Mouse (Mus musculus): Measurements from ENCODE around the gene Olfr1287. TPM values are rescaled to one million over a fixed set of nuclear protein-coding genes. Genes with fewer than 3 reads are reported as not detected.

Gene Olfr1287
- not detected in 4 replicates for total RNA-seq (2023)

DNA sequence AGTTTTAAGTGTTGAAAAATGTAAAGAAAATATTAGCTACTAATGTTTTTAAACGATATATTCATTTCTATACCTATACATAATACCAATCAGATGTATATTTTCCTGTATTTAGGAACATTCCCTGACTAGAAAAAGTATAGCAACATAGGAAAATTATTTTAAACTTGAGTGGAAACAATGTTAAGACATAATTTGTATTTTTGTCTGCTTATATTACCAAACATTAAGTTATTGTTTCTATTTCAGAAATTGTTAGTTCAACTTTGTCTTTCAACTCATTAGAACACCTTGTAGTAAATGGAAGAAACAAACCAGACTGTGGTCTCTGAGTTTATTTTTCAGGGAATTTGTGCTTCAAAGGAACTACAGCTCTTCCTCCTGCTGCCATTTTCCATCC is at the start of gene Olfr1287:
TSS of gene Olfr1287 (plus strand) at position 301 of the 400 bp plus-strand sequence.

DNA sequence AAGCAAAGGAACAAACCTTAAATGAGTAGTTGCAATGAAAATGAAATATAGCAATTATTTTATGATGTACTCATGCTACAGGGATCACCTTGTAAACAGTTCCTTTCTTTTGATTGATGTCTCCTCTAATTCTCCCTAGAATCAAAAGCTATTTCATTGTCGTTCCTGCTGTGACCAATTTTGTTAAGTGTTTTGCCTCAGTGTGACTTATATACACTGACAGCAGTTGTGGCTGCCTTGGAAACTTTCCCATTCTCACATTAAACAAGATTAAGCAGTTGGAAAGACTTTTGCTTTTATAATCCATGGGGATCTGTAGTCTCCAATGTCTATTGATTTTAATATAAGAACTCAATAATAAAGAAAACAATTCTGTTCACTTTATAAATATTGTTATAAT is 26.0 kb upstream of the Olfr1287 start, which contains the start of gene Olfr1286:
TSS of gene Olfr1286 (minus strand) at position 185 of the 400 bp plus-strand sequence.

DNA sequence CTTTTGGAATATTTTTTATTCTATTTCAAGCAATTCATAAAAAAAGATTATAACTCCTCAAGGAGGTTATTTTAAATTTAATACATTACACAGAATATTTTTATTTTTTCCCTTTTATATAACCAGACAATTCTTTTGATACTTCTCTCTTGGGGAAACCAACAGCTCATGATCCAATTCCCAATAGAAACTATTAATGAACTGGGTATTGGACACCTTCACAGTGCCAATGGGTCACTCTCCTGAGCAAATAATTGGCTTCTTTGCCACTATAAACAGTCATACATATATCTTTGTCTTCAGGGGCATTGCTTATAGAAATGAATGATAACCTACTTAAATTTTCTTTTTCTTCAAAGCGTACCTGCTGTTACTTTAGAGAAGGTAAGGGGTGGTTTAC is 24.9 kb downstream of the Olfr1287 start, which contains the start of gene Olfr1288:
TSS of gene Olfr1288 (plus strand) at position 301 of the 400 bp plus-strand sequence.

DNA sequence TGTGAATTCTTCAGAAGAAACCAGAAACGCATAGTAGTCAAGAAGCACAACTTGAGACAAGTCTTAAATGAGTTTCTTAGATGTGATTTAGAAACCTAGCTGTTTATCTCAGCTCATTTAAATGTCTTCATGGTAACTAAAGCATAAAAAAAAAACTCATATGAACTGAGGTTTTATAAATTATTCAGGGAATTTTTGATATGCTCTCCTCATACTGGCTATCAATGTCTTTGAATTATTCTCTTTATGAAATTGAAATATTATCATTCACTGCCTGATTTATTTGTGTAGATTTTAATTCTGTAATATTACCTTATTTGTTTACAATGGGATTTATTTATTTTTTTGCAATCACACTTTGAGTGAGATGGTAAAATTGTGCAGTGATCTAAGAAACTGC is 31.6 kb downstream of the Olfr1287 start, which contains the start of gene Olfr1289:
TSS of gene Olfr1289 (plus strand) at position 301 of the 400 bp plus-strand sequence.

DNA sequence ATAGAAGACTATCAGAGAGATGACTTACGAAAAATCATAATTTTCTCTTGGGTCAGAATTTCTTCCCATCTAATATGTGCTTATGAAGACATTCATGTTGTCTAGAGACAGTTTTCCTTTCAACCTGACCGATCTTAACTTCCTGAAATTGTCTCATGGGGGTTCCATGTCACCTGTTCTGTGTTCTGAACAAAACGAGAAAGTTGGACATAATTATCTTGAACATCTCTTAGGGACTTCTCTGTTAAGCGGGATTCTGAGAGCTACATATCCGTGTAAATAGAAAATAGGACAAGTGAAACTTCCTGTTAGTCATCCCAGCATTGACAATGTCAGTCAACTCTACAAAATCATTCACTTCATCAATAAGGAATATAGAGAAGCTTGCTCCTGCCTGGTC is 44.8 kb downstream of the Olfr1287 start, which contains the start of gene Olfr1290:
TSS of gene Olfr1290 (minus strand) at position 101 of the 400 bp plus-strand sequence.

DNA sequence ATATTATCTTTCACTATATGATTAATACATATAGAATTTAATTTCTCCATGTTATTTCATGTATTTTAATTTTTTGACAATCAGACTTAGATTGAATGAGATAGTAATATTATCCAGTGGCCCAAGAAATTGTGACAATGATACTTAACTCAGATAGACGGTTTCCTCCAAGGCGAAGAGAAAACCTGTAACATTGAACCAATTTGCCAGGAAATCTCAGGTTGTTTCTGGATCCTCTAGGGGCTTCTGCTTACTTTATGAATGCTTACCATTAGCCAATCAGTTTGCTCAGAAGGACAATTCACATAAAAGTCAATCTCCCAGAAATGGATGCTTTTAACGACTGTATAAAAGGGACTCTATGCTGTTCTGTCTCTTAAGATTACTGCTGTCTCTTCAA is 47.9 kb downstream of the Olfr1287 start, which contains the start of gene Olfr1291-ps1:
TSS of gene Olfr1291-ps1 (plus strand) at position 301 of the 400 bp plus-strand sequence.

Other genes starting within 250 kb of the Olfr1287 start
- gene 4930430A15Rik, start 219.5 kb upstream of the Olfr1287 start, total RNA-seq (2023) = not detected in 4 replicates
- gene Olfr1275, start 213.9 kb upstream of the Olfr1287 start, total RNA-seq (2023) = not detected in 4 replicates
- not detected in 4 replicates for gene Olfr1276, start 194.6 kb upstream of the Olfr1287 start, total RNA-seq (2023)
- not detected in 4 replicates for gene Olfr1277, start 175.0 kb upstream of the Olfr1287 start, total RNA-seq (2023)
- not detected in 4 replicates for gene Olfr1278, start 159.0 kb upstream of the Olfr1287 start, total RNA-seq (2023)
- not detected in 4 replicates for gene Olfr1279, start 148.5 kb upstream of the Olfr1287 start, total RNA-seq (2023)
- not detected in 4 replicates for gene Olfr1280, start 135.1 kb upstream of the Olfr1287 start, total RNA-seq (2023)
- gene Olfr1281, start 122.6 kb upstream of the Olfr1287 start, total RNA-seq (2023) = not detected in 4 replicates
- gene Olfr1282, start 113.1 kb upstream of the Olfr1287 start, total RNA-seq (2023) = not detected in 4 replicates
- gene Olfr1283, start 82.4 kb upstream of the Olfr1287 start, total RNA-seq (2023) = not detected in 4 replicates
- gene Olfr1284, start 73.6 kb upstream of the Olfr1287 start, total RNA-seq (2023) = not detected in 4 replicates
- not detected in 4 replicates for gene Olfr1286, start 26.0 kb upstream of the Olfr1287 start, total RNA-seq (2023)
- not detected in 4 replicates for gene Olfr1288, start 25.0 kb downstream of the Olfr1287 start, total RNA-seq (2023)
- not detected in 4 replicates for gene Olfr1289, start 31.7 kb downstream of the Olfr1287 start, total RNA-seq (2023)
- gene Olfr1290, start 44.7 kb downstream of the Olfr1287 start, total RNA-seq (2023) = not detected in 4 replicates
- gene Olfr1291-ps1, start 48.0 kb downstream of the Olfr1287 start, total RNA-seq (2023) = not detected in 4 replicates
- gene Olfr1293-ps, start 76.1 kb downstream of the Olfr1287 start, total RNA-seq (2023) = not detected in 4 replicates
- not detected in 4 replicates for gene Olfr1294, start 91.1 kb downstream of the Olfr1287 start, total RNA-seq (2023)
- gene Olfr1295, start 120.5 kb downstream of the Olfr1287 start, total RNA-seq (2023) = not detected in 4 replicates
- gene Olfr1297, start 177.4 kb downstream of the Olfr1287 start, total RNA-seq (2023) = not detected in 4 replicates
- not detected in 4 replicates for gene Olfr1298, start 200.1 kb downstream of the Olfr1287 start, total RNA-seq (2023)
- gene Olfr1299, start 212.3 kb downstream of the Olfr1287 start, total RNA-seq (2023) = not detected in 4 replicates